Mouse (Mus musculus): ENCODE measurements at regions not wholly inside any gene's neighbourhood (a gene's known extent, or its start where the extent isn't known, plus 50 kb on each side); places are given as distances from the start of the nearest gene placed in this dataset.

- no peak for ATAC-seq (replicated peaks; ENCODE audit: poor library complexity)
Observed at GRCm38 (mm10) chr17:14764796-14765195, 70.8 kb upstream of the Thbs2 start.

DNA sequence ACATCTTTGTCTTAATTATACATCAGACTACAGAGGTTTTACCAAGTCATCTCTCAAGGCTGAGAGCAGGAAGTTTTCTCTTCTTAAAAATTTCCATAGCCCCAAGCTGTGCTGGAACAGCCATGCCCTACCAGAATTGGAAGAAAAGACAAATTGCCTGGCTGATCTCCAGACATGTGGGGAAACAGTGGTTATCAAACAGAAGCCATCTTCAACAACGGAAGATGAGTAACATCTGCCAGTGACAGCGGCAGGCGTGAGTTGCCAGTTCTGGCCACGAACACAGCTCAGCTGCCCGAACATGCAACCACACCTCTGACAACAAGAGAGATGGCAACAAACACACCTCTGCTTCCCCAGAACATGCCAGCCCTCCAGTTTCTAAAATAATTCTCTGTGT is 59.1 kb upstream of the Thbs2 start:
- ATAC-seq (replicated peaks; ENCODE audit: poor library complexity): 0 out of 2 replicates have a peak, but pooled peaks have one; percentile 23

DNA sequence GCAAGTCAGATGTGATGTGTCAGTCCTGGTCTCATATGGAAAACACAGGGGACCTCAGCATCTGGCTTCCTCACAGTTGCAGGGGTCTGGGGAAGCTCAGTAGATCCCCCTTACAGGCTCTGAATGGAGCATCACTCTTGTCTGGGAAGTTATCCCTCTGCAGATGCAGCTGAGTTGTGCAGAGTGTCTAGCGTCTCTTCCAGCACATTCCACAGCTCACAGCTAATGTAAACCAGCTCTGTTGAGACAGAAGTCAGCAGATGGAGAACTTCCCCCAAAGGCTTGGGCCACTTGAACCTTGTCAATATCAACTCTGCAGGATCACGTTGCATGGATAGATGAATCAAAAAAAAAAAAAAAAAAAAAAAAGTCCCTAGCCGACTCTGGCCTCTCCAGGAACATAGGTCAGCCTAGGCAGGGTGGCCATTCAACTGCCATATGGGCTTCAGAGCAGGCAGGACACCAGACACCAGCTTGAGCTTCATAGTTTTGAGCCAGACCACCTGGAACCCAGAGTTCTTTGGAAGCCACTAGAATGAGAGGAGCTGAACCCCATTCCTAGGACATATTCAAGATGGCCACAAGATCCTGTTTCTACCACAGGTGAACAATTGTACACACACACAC is 56.6 kb upstream of the Thbs2 start:
- no peak for ATAC-seq (replicated peaks; ENCODE audit: poor library complexity)

DNA sequence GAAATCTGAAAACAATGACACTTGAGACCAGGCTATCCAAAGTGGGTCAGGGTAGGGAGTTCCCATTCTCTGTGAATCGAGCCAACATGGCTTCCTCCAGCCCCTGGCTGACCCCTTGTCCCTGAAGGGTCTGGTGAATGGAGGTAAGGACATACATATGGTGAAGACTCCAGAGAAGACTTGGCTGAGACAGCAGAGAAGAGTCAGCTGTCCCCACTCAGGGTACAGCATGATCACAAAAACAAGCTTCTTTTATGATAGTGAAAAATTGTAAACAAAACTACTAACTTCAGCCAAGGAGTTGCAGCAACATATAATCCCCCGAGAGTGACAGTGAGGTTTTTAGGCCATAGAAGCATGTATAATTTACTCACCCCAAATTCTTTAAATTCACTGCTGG is 55.2 kb upstream of the Thbs2 start:
- ATAC-seq (replicated peaks; ENCODE audit: poor library complexity): no peak

- no peak for ATAC-seq (replicated peaks; ENCODE audit: poor library complexity)
Observed at GRCm38 (mm10) chr17:14747255-14747869, 53.3 kb upstream of the Thbs2 start.

DNA sequence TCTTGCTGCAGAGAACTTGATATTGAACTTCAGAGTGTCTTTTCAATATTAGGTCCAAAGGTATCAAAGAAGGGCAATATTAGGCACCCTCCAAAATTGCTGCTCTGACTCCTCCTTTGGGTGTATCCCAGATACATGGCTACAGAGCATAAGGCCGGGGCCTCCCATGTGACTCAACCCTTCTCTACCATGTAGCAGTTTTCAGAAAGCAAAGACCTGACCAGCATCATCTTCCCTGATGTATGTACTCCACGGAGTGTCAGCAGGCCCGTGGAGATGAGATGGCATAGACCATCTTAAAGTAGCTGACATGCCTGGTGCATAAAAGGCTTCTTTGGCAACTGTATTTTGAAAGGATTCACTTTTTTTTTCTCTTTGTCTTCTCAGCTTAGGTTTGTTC is 51.5 kb upstream of the Thbs2 start:
- ATAC-seq (replicated peaks; ENCODE audit: poor library complexity): no peak

GRCm38 (mm10) chr17:14744010-14744409 is 50.0 kb upstream of the Thbs2 start:
- ATAC-seq (replicated peaks; ENCODE audit: poor library complexity): no peak
